Mouse (Mus musculus): ENCODE measurements around the gene Gm13278. TPM values are rescaled to one million over a fixed set of nuclear protein-coding genes. Genes with fewer than 3 reads are reported as not detected.

The Gm13278 gene
- total RNA-seq, 2 experiments from 2014 or later = not detected

Other genes with a start within 250 kb of the Gm13278 start
Only the 30 nearest of the 31 such genes appear.
- not detected in 2 replicates for gene Ifna14, start 219.8 kb upstream of the Gm13278 start, total RNA-seq (2015; ENCODE audit: low replicate concordance)
- not detected in 2 replicates for gene Ifna14, start 219.8 kb upstream of the Gm13278 start, total RNA-seq (2017; ENCODE audit: low replicate concordance)
- gene Ifna9, start 199.2 kb upstream of the Gm13278 start, total RNA-seq (2015; ENCODE audit: low replicate concordance) = not detected in 2 replicates
- gene Ifna9, start 199.2 kb upstream of the Gm13278 start, total RNA-seq (2017; ENCODE audit: low replicate concordance) = not detected in 2 replicates
- not detected in 2 replicates for gene Ifna12, start 188.2 kb upstream of the Gm13278 start, total RNA-seq (2015; ENCODE audit: low replicate concordance)
- not detected in 2 replicates for gene Ifna12, start 188.2 kb upstream of the Gm13278 start, total RNA-seq (2017; ENCODE audit: low replicate concordance)
- not detected in 2 replicates for gene C87499, start 157.1 kb upstream of the Gm13278 start, total RNA-seq (2015; ENCODE audit: low replicate concordance)
- not detected in 2 replicates for gene C87499, start 157.1 kb upstream of the Gm13278 start, total RNA-seq (2017; ENCODE audit: low replicate concordance)
- gene Ifna13, start 147.1 kb upstream of the Gm13278 start, total RNA-seq (2015; ENCODE audit: low replicate concordance) = not detected in 2 replicates
- gene Ifna13, start 147.1 kb upstream of the Gm13278 start, total RNA-seq (2017; ENCODE audit: low replicate concordance) = not detected in 2 replicates
- gene Ifna16, start 114.6 kb upstream of the Gm13278 start, total RNA-seq (2015; ENCODE audit: low replicate concordance) = not detected in 2 replicates
- not detected in 2 replicates for gene Ifna16, start 114.6 kb upstream of the Gm13278 start, total RNA-seq (2017; ENCODE audit: low replicate concordance)
- not detected in 2 replicates for gene Ifna2, start 107.6 kb upstream of the Gm13278 start, total RNA-seq (2015; ENCODE audit: low replicate concordance)
- gene Ifna2, start 107.6 kb upstream of the Gm13278 start, total RNA-seq (2017; ENCODE audit: low replicate concordance) = not detected in 2 replicates
- gene Ifnab, start 100.2 kb upstream of the Gm13278 start, total RNA-seq (2015; ENCODE audit: low replicate concordance) = not detected in 2 replicates
- gene Ifnab, start 100.2 kb upstream of the Gm13278 start, total RNA-seq (2017; ENCODE audit: low replicate concordance) = not detected in 2 replicates
- gene Gm26566, start 69.7 kb upstream of the Gm13278 start, total RNA-seq (2015; ENCODE audit: low replicate concordance) = not detected in 2 replicates
- 0.51 TPM in 1 of 2 replicates, not detected in the other for gene Gm26566, start 69.7 kb upstream of the Gm13278 start, total RNA-seq (2017; ENCODE audit: low replicate concordance)
- 20.1 and 22.0 TPM in 2 replicates for gene Klhl9, start 69.1 kb upstream of the Gm13278 start, total RNA-seq (2015; ENCODE audit: low replicate concordance)
- 21.1 and 31.8 TPM in 2 replicates for gene Klhl9, start 69.1 kb upstream of the Gm13278 start, total RNA-seq (2017; ENCODE audit: low replicate concordance)
- not detected in 2 replicates for gene Gm13271, start 36.7 kb upstream of the Gm13278 start, total RNA-seq (2015; ENCODE audit: low replicate concordance)
- not detected in 2 replicates for gene Gm13271, start 36.7 kb upstream of the Gm13278 start, total RNA-seq (2017; ENCODE audit: low replicate concordance)
- gene Gm13283, start 31.4 kb upstream of the Gm13278 start, total RNA-seq (2015; ENCODE audit: low replicate concordance) = not detected in 2 replicates
- not detected in 2 replicates for gene Gm13283, start 31.4 kb upstream of the Gm13278 start, total RNA-seq (2017; ENCODE audit: low replicate concordance)
- gene Gm13290, start 17.7 kb upstream of the Gm13278 start, total RNA-seq (2015; ENCODE audit: low replicate concordance) = not detected in 2 replicates
- not detected in 2 replicates for gene Gm13290, start 17.7 kb upstream of the Gm13278 start, total RNA-seq (2017; ENCODE audit: low replicate concordance)
- not detected in 2 replicates for gene Gm13289, start 14.6 kb upstream of the Gm13278 start, total RNA-seq (2015; ENCODE audit: low replicate concordance)
- not detected in 2 replicates for gene Gm13289, start 14.6 kb upstream of the Gm13278 start, total RNA-seq (2017; ENCODE audit: low replicate concordance)
- gene Gm13272, start 11.7 kb upstream of the Gm13278 start, total RNA-seq (2015; ENCODE audit: low replicate concordance) = not detected in 2 replicates
- not detected in 2 replicates for gene Gm13272, start 11.7 kb upstream of the Gm13278 start, total RNA-seq (2017; ENCODE audit: low replicate concordance)
- gene Ifnz, start 9.4 kb upstream of the Gm13278 start, total RNA-seq (2015; ENCODE audit: low replicate concordance) = not detected in 2 replicates
- not detected in 2 replicates for gene Ifnz, start 9.4 kb upstream of the Gm13278 start, total RNA-seq (2017; ENCODE audit: low replicate concordance)
- gene Gm13276, start 5.8 kb upstream of the Gm13278 start, total RNA-seq (2015; ENCODE audit: low replicate concordance) = not detected in 2 replicates
- gene Gm13276, start 5.8 kb upstream of the Gm13278 start, total RNA-seq (2017; ENCODE audit: low replicate concordance) = not detected in 2 replicates
- not detected in 2 replicates for gene Gm13277, start 2.9 kb upstream of the Gm13278 start, total RNA-seq (2015; ENCODE audit: low replicate concordance)
- gene Gm13277, start 2.9 kb upstream of the Gm13278 start, total RNA-seq (2017; ENCODE audit: low replicate concordance) = not detected in 2 replicates
- not detected in 2 replicates for gene Gm13275, start 2.9 kb downstream of the Gm13278 start, total RNA-seq (2015; ENCODE audit: low replicate concordance)
- not detected in 2 replicates for gene Gm13275, start 2.9 kb downstream of the Gm13278 start, total RNA-seq (2017; ENCODE audit: low replicate concordance)
- not detected in 2 replicates for gene Gm13279, start 5.8 kb downstream of the Gm13278 start, total RNA-seq (2015; ENCODE audit: low replicate concordance)
- not detected in 2 replicates for gene Gm13279, start 5.8 kb downstream of the Gm13278 start, total RNA-seq (2017; ENCODE audit: low replicate concordance)
- not detected in 2 replicates for gene Gm13285, start 8.1 kb downstream of the Gm13278 start, total RNA-seq (2015; ENCODE audit: low replicate concordance)
- not detected in 2 replicates for gene Gm13285, start 8.1 kb downstream of the Gm13278 start, total RNA-seq (2017; ENCODE audit: low replicate concordance)
- gene Gm13287, start 11.7 kb downstream of the Gm13278 start, total RNA-seq (2015; ENCODE audit: low replicate concordance) = not detected in 2 replicates
- gene Gm13287, start 11.7 kb downstream of the Gm13278 start, total RNA-seq (2017; ENCODE audit: low replicate concordance) = not detected in 2 replicates
- not detected in 2 replicates for gene Gm13288, start 14.0 kb downstream of the Gm13278 start, total RNA-seq (2015; ENCODE audit: low replicate concordance)
- gene Gm13288, start 14.0 kb downstream of the Gm13278 start, total RNA-seq (2017; ENCODE audit: low replicate concordance) = not detected in 2 replicates
- not detected in 2 replicates for gene Ifna7, start 24.7 kb downstream of the Gm13278 start, total RNA-seq (2015; ENCODE audit: low replicate concordance)
- gene Ifna7, start 24.7 kb downstream of the Gm13278 start, total RNA-seq (2017; ENCODE audit: low replicate concordance) = not detected in 2 replicates
- not detected in 2 replicates for gene Ifna11, start 28.4 kb downstream of the Gm13278 start, total RNA-seq (2015; ENCODE audit: low replicate concordance)
- not detected in 2 replicates for gene Ifna11, start 28.4 kb downstream of the Gm13278 start, total RNA-seq (2017; ENCODE audit: low replicate concordance)
- gene Ifna6, start 35.9 kb downstream of the Gm13278 start, total RNA-seq (2015; ENCODE audit: low replicate concordance) = not detected in 2 replicates
- not detected in 2 replicates for gene Ifna6, start 35.9 kb downstream of the Gm13278 start, total RNA-seq (2017; ENCODE audit: low replicate concordance)
- gene Ifna5, start 44.0 kb downstream of the Gm13278 start, total RNA-seq (2015; ENCODE audit: low replicate concordance) = not detected in 2 replicates
- gene Ifna5, start 44.0 kb downstream of the Gm13278 start, total RNA-seq (2017; ENCODE audit: low replicate concordance) = not detected in 2 replicates
- gene Ifna4, start 50.3 kb downstream of the Gm13278 start, total RNA-seq (2015; ENCODE audit: low replicate concordance) = not detected in 2 replicates
- not detected in 2 replicates for gene Ifna4, start 50.3 kb downstream of the Gm13278 start, total RNA-seq (2017; ENCODE audit: low replicate concordance)
- not detected in 2 replicates for gene Ifna1, start 58.5 kb downstream of the Gm13278 start, total RNA-seq (2015; ENCODE audit: low replicate concordance)
- not detected in 2 replicates for gene Ifna1, start 58.5 kb downstream of the Gm13278 start, total RNA-seq (2017; ENCODE audit: low replicate concordance)
- not detected in 2 replicates for gene Ifne, start 88.7 kb downstream of the Gm13278 start, total RNA-seq (2015; ENCODE audit: low replicate concordance)
- gene Ifne, start 88.7 kb downstream of the Gm13278 start, total RNA-seq (2017; ENCODE audit: low replicate concordance) = not detected in 2 replicates

Measured in erythroid progenitor cell, adult 5-6 weeks (primary cell).